Mouse (Mus musculus) CD8-positive naive resting alpha-beta T cell, adult 2 months (primary cell): Measurements from ENCODE around the gene Tomm40.

Source experiments
- DNase-seq, 2 experiments: peaks; one replicate each; pipeline ENCODE4 v3.0.0; 2022; ENCODE audit warnings: low read depth in 2 of 2, low spot score in 2 of 2

The Tomm40 gene

DNA sequence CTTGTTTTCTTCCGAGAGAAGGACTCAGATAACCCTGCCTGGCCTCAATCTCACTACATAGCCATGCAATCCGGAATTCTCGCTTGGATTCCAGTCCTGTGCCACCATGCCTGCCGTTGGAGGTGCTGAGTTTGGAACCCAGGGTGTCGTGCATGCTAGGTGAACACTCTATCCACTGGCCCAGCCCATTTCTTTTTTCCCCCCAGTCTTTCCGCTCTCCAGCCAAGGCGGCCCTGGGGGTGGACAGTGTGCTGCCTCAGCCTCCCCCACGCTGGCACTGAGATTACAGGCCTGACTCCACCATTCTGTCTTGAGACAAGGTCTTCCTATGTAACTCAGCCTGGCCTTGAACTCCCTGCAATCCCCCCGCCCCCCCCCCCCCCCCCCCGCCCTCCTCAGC, 30.7 kb upstream of the Tomm40 start:
- no peak for DNase-seq

DNA sequence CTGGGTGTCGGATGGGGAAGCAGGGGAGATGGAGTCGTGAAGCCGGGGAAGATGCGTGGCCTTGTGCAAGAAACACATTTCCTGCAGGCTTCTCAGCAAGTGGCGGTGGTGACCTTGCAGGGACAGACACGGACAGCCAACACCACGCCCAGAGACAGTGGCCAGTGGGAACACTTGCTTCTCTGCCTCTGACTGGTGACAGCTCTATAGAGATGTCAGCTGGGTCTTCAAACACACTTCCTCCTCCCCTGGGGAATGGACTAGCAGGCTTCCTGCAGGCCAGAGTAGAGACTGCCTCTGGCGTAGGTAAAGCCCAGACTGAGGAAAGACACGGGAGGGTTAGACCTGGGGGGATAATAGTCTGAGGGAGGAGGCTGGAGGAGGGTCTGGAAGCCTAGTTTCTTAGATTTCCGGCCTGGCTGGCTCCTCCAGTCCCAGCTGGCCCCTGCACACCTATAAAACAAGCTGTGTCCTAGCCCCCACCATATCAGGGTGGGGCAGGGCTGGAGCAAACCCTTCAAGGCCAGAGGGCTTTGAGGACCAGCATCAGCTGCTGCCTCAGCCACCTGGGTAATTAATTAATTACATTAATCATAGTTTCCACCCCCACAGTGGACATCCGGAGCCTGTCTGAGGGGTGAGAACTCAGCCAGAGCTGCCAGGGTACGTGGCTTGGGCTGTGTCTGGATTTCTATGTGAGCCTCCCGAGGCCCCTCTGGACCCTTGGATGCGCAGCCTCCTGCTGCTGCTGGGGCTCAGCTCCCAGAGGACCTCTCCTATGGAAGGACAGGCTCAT, 29.6 kb upstream of the Tomm40 start:
- DNase-seq: no peak

DNA sequence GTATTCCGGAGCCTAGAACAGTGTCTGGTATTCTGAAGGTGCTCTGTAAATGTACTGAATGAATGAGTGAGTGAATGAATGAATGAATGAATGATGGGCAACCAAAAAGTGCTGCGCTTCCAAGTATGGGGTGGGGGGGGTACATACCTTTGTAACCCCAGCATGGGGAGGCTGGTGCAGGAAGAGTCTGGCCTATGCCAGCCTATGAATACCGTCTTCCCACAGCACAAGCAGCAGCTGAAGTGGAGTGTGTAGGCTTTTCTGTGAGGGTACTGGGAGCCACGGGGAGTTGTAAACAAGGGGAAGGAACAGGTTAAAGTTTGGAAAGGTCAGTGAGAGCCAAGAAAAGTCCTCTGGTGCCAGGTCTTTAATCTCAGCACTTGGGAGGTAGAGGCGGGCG, 28.6 kb upstream of the Tomm40 start:
- DNase-seq: no peak

DNA sequence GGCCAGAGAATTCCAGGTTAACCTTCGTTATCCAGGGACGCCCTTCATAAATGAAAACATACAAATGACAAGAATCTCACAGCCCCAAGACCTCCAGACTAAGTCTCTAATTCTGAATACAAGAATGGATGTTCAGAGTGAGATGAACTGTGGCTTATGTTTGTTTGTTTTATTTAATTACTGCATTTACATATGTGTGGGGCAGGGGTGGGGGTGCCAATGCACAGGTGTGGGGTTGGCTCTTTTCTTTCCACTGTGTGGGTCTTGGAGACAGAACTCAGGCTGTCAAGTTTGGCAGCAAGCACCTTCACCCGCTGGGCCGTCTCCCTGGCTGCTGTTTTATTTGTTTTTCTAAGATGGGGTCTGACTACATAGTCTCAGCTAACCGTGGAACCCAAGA, 27.2 kb upstream of the Tomm40 start:
- DNase-seq: no peak

DNA sequence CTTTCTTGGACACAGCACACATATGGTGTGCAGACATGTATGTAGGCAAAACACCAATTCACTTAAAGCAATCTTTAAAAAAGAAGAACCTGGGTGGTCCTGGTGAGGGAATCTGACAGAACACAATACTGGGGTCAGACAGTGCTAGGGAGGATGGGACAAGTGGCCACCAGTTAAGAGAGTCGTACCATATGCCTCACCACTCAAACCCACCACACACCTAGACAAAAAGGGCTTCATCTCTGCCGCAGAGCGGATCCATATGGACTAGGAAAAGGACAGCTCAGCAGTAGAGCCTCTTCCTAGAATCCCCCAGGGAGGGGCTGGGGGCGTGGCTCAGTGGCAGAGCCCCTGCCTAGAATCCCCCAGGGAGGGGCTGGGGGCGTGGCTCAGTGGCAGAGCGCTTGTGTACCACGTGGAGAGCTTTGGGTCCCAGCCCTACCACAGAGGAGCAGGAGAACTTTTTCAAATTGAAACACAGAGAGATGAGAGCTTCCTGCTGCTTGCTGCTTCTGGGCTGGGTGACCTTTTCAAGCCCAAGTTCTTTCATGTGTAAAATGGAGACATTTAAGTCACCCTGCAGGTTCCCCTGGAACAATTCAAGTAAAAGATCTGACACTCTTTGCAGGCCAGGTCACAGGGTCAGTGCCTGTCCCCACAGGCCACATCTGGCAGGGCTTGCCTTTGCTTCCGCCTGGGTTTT, 26.2 kb upstream of the Tomm40 start:
- no peak for DNase-seq

DNA sequence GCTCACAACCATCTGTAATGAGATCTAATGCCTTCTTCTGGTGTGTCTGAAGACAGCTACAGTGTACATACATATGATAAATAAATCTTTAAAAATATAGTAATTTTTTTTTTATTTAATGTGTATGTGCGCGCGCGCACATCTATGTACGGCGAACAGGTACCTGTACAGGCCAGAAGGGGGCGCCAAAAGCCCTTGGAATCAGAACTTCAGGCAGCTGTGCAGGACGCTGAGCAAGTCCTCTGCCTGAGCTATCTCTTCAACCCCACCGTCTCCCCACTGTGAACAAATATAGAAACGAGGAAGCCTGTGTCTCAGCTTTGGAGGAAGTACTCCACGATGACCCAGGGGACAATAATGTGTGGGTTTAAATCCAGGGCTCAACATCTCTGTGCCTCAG, 25.0 kb upstream of the Tomm40 start:
- DNase-seq: no peak

DNA sequence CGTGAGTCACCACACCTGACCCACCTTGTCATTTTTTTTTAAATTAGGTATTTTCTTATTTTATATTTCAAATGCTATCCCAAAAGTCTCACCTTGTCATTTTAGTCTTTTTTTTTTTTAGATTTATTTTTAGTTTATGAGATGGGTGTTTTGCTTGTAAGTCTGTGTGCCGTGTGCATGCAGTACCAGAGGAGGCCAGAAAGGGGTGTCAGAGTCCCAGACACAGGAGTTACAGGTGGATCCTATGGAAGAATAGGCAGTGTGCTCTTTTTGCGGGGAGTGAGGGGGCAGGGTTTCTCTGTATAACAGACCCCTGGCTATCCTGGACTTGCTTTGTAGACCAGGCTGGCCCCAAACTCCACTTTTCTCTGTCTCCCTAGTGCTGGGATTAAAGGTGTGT, 23.5 kb upstream of the Tomm40 start:
- no peak for DNase-seq

DNA sequence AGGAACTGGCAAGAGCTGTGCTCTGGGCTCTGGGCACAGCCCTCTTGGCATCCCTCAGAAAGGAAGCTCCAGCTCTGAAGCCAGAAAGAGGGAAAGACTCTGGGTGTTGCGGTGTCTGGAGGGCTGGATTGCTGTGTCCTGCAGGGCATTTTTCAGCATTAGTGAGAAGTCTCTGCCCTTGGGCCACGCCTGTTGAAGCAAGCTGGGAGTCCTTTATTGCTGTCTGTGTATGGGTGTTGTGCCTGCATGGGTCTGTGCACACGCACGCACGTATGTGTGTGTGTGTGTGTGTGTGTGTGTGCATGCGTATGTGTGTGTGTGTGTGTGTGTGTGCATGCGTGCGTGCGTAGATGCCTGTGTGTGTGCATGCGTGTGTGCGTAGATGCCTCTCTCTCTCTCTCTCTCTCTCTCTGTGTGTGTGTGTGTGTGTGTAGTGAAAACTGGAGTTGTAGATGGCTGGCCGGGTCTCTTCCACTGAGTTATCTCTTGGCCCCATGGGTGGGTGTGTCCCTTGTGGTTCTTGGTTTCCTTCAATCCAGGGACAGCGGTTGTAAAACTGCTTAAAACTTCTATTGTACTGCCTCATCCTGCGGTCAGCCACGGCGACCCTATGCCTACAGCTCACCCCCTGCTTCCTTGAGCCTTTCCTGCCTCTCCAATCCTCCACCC, 21.3 kb upstream of the Tomm40 start:
- no peak for DNase-seq

DNA sequence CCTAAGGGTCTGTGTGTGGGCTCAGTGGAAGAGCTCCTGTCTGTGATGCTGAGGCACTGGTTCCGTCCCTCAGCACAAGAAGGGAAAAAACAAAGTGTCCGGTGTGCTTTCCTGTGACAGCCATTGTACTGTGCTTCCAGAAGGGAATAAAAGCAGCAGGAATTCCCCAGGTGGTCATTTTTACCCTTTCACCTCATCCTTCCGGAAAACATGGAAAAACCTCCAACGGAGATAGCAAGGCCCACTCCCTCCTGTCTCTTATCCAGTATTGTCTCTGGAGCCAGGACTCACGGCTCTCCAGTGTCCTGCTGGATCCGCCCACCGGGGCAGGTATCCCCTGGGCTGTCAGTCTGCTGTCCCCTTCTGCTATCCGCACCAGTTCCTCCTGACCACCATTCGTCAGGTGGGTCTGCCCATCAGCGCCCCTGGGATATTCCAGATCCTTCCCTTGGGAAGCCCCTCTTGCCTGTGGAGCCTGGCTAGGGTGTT, 19.0 kb upstream of the Tomm40 start:
- DNase-seq: no peak

DNA sequence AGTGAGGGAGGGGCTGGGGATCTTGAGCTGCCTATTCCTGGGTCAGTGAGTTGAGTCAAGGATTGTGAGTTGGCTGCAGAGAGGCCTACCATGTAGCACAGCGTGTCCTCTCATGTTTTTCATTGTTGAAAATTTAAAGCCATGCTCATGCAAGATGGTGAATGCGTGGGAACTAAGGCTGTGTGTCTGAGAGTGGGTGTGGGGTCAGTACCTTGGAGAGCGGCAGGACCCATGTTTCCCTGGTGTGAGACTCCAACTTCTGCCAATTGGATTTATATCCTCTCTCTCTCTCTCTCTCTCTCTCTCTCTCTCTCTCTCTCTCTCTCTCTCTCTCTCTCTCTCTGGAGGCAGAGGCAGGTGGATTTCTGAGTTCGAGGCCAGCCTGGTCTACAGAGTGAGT, 11.3 kb upstream of the Tomm40 start:
- no peak for DNase-seq

DNA sequence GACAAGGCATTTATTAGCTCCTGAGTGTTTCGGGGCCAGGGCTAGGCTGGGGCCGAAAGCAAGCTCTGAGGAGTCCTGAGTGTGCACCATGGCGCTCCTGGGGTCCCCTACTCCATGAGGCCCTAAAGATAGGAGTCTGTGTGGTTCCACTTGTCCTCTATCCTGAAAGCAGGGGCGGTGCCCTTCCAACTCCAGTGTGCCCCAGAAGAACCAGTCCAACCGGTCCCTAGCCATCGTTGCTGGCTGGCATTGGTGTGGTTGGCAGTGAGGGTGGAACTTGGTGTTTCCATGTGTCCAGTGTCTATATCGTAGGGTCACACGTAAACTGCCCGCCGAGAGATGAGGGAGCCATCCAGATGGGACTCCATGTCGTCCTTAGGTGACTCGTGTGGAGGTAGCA, 8.9 kb upstream of the Tomm40 start:
- no peak for DNase-seq

DNA sequence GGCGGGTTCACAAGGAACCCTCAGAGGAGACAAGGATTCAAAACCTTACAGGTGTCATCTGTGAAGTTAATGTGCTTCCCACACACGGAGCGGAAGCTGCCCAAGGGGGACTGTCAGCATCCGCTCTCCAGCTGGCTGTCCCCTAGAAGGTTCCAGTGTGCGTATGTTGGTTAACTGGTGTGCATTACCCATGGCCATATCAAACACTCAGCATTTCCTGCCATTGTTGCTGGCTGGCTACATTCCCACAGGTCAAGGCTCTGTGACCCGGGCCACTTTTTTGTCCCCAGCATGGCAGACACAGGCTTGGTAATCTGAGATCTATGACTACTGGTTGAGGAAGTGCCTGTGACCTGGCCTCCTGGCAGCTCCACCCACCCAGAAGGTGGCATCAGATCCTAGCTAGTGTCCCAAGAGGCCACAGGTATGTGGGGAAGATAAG, 7.5 kb upstream of the Tomm40 start:
- DNase-seq: no peak

DNA sequence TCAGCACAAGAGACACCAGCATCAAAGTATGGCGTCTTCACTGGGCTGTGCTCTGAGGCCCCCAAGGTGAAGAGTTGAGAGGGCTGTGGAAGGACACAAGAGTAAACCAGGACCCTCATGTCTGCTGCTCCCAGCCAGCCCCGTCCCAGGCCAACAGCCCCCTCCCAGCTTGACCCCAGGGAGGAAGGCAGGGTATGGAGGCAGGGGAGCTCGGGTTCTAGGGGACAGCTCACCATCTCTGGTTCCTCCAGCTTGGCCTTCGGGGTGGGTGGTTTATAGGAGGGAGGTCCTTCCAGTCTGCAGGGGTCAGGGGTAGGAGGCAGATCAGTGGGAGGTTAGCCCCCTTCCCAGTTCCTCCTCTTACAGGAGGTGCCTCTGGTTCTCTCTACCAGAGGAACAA, 4.0 kb upstream of the Tomm40 start:
- no peak for DNase-seq

DNA sequence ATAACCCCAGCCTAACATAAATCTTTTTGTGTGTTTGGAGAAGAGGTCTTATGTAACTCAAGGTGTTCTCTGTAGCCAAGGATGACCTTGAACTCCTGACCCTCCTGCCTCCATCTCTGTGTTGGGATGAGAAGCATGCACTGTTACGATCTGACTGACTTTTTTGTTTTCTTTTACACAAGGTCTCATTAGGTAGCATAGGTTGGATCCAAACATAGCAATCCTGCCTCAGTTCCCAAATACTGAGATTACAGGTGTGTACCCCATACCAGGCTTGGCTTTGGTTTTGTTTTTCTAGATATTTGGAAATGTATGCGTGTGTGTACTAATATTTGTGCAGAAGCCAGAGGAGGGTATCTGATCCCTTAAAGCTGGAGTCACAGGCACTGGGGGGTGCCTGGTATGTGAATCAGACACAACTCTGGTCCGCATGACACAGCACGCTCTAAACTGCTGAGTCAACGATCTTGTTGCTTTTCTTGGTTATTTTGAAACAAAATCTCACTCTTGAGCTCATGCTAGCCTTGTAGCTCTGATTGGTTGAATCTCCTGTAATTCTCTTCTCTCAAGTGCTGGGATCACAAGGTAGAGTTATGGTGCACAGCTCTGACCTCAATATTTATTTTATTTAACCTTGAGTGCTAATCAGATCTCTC, 3.2 kb upstream of the Tomm40 start:
- no peak for DNase-seq

DNA sequence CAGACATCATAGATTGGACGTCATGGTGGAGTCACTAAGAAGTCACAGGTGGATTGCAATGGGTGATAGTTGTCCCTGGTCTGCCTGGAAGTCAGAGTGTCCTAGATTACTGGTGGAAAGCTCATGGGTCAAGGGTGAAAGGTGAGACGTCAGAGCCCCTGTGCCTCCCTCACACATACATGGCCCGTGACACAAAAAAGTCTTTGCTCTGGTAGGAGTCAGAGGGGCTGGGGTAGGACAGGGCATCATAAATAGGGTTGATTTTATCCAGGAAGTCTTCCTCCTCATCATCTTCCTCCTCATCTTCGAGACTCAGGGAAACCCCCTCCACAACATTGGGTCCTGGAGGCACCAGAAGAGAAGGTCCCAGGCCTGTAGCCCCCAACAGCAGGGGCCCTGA, 2.1 kb upstream of the Tomm40 start:
- DNase-seq: no peak

DNA sequence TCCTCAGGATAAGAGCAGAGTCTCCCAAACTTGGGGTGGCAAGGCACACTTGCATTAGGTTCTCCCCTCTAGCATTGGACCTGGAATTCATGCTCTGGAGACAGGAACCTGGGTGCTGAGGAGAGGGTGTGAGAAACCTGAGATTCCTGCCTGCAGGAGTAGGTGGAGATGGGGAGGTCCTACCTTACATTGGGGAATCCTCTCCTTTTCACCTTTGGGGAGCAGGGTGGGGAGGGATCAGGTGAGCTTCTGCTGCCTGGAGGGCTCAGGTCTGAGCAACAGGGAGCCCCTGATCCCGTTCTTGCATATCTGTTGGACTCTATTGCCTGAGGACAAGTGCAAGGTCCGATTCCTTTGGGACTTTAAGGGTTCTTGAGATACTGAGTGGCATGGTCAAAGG, 1.6 kb upstream of the Tomm40 start:
- no peak for DNase-seq

DNA sequence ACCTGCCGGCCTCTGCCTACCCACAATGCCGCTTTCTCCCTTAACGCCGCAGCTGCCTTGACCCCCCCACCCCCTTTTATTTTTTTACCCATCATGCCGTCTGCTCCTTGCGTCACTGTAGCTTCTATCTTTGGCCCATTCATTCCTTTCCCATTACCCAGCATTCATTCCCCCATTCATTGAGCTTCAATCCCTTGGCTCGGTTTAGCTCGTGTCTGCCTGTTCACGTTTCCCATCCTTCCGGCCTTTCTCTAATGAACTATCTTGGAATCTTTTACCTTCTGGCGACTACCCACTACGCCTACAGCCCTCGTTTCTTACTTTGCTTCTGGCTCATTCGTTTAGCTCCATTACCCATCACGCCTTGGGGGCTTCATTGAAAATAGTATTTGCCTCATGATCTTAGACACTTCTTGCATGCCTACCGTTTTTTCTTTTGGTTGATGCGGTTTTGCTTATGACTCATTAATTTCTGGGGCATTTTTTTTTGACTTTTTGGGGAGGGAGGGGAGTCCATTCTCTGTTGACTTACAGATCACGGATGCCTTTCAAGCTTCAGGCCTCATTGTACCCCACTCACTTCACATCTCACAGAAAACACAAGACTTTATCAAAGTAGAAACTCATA, 931 bp upstream of the Tomm40 start:
- DNase-seq: no peak

DNA sequence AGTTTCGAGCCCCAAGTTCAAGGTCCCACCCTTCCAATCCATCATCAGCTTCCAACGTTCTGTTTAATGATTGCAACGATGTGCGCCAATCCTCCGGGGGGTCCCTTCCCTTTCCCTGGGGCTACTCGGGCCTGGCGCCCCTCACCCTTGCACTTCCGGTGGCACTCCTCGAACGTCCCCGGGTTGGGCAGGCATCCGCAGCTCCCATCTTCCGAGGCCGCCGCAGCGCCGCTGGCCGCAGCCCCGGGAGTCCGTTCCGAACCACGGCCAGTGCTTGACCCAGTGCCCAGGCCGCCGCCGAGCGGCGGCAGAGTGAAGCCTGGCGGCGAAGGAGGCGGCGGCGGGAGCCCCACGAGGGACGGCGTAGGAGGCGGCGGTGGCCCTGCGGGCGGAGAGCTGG, 402 bp downstream of the Tomm40 start:
- no peak for DNase-seq

DNA sequence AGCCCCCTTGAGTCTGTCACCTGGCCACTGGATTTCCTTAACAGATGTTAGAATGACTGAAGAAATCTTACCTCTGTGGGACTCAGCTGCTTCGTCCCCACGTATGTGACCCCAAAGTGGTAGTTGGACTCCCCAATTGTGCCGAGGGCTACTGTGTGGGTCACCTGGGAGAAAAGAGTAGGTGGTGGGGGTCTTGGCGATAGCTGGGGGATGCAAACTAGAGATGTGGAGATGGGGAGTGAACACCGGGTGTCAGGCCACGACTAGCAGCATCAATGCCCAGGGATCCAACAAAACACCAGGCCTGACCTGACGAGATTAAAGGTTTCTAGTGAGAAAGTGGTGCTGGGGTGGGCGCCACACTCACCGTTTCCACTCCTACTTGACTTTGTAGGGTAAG, 1.6 kb downstream of the Tomm40 start:
- DNase-seq: no peak

DNA sequence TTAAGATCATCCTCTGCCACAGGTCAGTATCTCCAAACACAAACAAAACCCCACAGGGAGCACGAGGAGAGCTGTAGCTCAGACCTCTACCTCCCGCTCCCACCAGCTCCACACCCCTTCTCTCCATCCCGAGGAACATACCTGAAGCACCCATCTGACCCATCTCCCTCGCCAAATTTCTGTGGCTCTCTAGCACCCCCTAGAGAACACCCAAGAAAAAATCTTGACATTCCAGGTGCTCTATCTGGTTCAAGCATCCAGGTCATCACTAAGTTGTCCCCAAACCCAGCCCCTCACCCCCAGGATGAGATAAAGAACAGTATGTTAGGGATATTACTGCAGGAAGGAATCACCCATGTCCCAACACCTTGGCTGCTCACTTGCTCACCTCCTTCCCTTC, 2.0 kb downstream of the Tomm40 start:
- peak in 1 of 2 experiments; percentile 29 for DNase-seq

DNA sequence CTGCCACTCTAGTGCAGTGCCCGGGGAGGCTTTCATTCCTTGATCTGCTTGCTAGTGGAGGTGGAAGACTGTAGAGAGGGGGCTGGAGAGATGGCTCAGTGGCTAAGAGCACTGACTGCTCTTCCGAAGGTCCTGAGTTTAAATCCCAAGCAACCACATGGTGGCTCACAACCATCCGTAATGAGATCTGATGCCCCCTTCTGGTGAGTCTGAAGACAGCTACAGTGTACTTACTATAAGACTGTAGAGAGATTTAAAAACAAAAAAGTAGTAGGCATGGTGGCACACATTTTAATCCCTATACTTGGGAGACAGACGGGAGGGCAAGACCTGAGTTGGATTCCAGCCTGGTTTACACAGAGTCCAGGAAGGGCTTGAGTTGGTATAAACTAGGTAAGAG, 2.8 kb downstream of the Tomm40 start:
- DNase-seq: no peak
